Mouse (Mus musculus): Measurements from ENCODE around the gene Ces1b.

The Ces1b gene

GRCm38 (mm10) chr8:93079887-93080286 lies at the start of gene Ces1b:
Gene Ces1b, minus strand, starts transcription at chr8:93080017.
- in situ Hi-C loops (cut with MboI; ENCODE audit: low sequenced_read_pairs), result no loop called here

GRCm38 (mm10) chr8:93126476-93126875 lies 46.7 kb upstream of the Ces1b start:
- in situ Hi-C loops (cut with MboI; ENCODE audit: low sequenced_read_pairs), result no loop called here

- in situ Hi-C loops (cut with MboI; ENCODE audit: low sequenced_read_pairs), result no loop called here
Measured at GRCm38 (mm10) chr8:93122005-93122404, 42.2 kb upstream of the Ces1b start.

- in situ Hi-C loops (cut with MboI; ENCODE audit: low sequenced_read_pairs), result no loop called here
Measured at GRCm38 (mm10) chr8:93095376-93095775, 15.6 kb upstream of the Ces1b start.

- in situ Hi-C loops (cut with MboI; ENCODE audit: low sequenced_read_pairs), result no loop called here
Measured at GRCm38 (mm10) chr8:93091324-93091723, 11.5 kb upstream of the Ces1b start.

GRCm38 (mm10) chr8:93088686-93089122 lies 8.9 kb upstream of the Ces1b start:
- in situ Hi-C loops (cut with MboI; ENCODE audit: low sequenced_read_pairs), result no loop called here

- in situ Hi-C loops (cut with MboI; ENCODE audit: low sequenced_read_pairs), result no loop called here
Measured at GRCm38 (mm10) chr8:93088193-93088592, 8.4 kb upstream of the Ces1b start.

- in situ Hi-C loops (cut with MboI; ENCODE audit: low sequenced_read_pairs), result no loop called here
Measured at GRCm38 (mm10) chr8:93075251-93075650, 4.6 kb downstream of the Ces1b start.

- in situ Hi-C loops (cut with MboI; ENCODE audit: low sequenced_read_pairs), result no loop called here
Measured at GRCm38 (mm10) chr8:93063416-93064117, 16.2 kb downstream of the Ces1b start.

- in situ Hi-C loops (cut with MboI; ENCODE audit: low sequenced_read_pairs), result no loop called here
Measured at GRCm38 (mm10) chr8:93059185-93059584, 20.6 kb downstream of the Ces1b start.

GRCm38 (mm10) chr8:93055238-93055637 lies 24.6 kb downstream of the Ces1b start:
- in situ Hi-C loops (cut with MboI; ENCODE audit: low sequenced_read_pairs), result no loop called here

- in situ Hi-C loops (cut with MboI; ENCODE audit: low sequenced_read_pairs), result no loop called here
Measured at GRCm38 (mm10) chr8:93048510-93049416, 31.1 kb downstream of the Ces1b start.

- in situ Hi-C loops (cut with MboI; ENCODE audit: low sequenced_read_pairs), result no loop called here
Measured at GRCm38 (mm10) chr8:93048092-93048491, 31.7 kb downstream of the Ces1b start, which contains the start of gene Ces1a. Gene Ces1a, minus strand, starts transcription at chr8:93048192.

- in situ Hi-C loops (cut with MboI; ENCODE audit: low sequenced_read_pairs), result no loop called here
Measured at GRCm38 (mm10) chr8:93043083-93043482, 36.7 kb downstream of the Ces1b start.

- in situ Hi-C loops (cut with MboI; ENCODE audit: low sequenced_read_pairs), result no loop called here
Measured at GRCm38 (mm10) chr8:93040776-93041567, 38.8 kb downstream of the Ces1b start.

GRCm38 (mm10) chr8:93040256-93040655 lies 39.6 kb downstream of the Ces1b start:
- in situ Hi-C loops (cut with MboI; ENCODE audit: low sequenced_read_pairs), result no loop called here

- in situ Hi-C loops (cut with MboI; ENCODE audit: low sequenced_read_pairs), result no loop called here
Measured at GRCm38 (mm10) chr8:93038831-93039230, 41.0 kb downstream of the Ces1b start.

- in situ Hi-C loops (cut with MboI; ENCODE audit: low sequenced_read_pairs), result no loop called here
Measured at GRCm38 (mm10) chr8:93030664-93031063, 49.2 kb downstream of the Ces1b start.

GRCm38 (mm10) chr8:93021738-93022137 lies 58.1 kb downstream of the Ces1b start:
- in situ Hi-C loops (cut with MboI; ENCODE audit: low sequenced_read_pairs), result loop anchor here (25.0 kb wide), 3 partner anchors 916 to 1484 kb away; partner anchors contain the start of gene Mt1

GRCm38 (mm10) chr8:93014300-93014699 lies 65.5 kb downstream of the Ces1b start:
- in situ Hi-C loops (cut with MboI; ENCODE audit: low sequenced_read_pairs), result loop anchor here (25.0 kb wide), 3 partner anchors 923 to 1477 kb away; partner anchors contain the start of gene Mt1

GRCm38 (mm10) chr8:93012226-93012625 lies 67.6 kb downstream of the Ces1b start:
- in situ Hi-C loops (cut with MboI; ENCODE audit: low sequenced_read_pairs), result loop anchor here (25.0 kb wide), 3 partner anchors 925 to 1475 kb away; partner anchors contain the start of gene Mt1

All from CH12F3 (cell line).